Mouse (Mus musculus): Measurements from ENCODE around the gene Zfp446.

DNA sequence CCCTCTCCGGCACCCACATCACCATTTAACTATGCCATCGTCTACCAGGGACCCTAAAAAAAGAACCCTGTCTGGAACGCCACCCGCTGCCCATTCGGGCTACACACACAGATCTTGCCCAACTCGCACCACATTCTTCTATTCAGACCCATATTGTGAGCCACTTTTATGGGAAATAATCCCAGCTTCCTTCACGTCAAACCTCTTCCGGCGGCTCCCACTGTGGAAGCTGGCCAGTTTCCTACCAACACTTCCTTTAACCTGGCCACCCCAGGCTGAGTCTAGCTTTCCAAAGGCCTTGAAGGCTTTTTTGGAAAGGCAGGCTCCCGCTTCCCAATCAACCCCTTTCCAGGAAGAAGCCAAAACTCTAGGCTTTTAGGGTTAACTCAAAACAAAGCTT, 28.9 kb downstream of the Zfp446 start:
- TF ChIP-seq CTCF (conservative IDR thresholded peaks at IDR 0.05; ENCODE audit: low read length) (no peak), NANOG (IDR thresholded peaks at IDR 0.05; ENCODE audit: borderline replicate concordance, low read length) (no peak)

Measured in E14TG2a.4 (cell line).